Mouse (Mus musculus) bone marrow macrophage, adult 2 months (primary cell): ENCODE results near the gene Eif4b. TPM values are rescaled to one million over a fixed set of nuclear protein-coding genes. Genes with fewer than 3 reads are reported as not detected.

Source experiments
- H3K27ac ChIP-seq: 2 replicates; pipeline ENCODE4 v1.5.1; 2012; ENCODE audit warnings: low read depth, low read length; ENCODE audit not compliant: insufficient read depth
- H3K4me1 ChIP-seq: 2 replicates; pipeline ENCODE4 v1.6.1; 2012; ENCODE audit warnings: low read length; ENCODE audit not compliant: control insufficient read depth, insufficient read depth
- H3K4me3 ChIP-seq: 2 replicates; pipeline ENCODE4 v1.5.1; 2012; ENCODE audit warnings: mild to moderate bottlenecking, low read length, moderate library complexity; ENCODE audit not compliant: insufficient read depth
- CTCF ChIP-seq: IDR thresholded peaks from 2 replicates; pipeline ENCODE4 v1.5.1; 2012; ENCODE audit warnings: low read depth, mild to moderate bottlenecking, low read length, moderate library complexity
- POLR2A ChIP-seq: IDR thresholded peaks from 2 replicates; pipeline ENCODE4 v1.6.1; 2012; ENCODE audit warnings: mild to moderate bottlenecking, low read depth, low read length, borderline replicate concordance
- polyA plus RNA-seq: library from polyadenylated mRNA; stranded (reverse); fragments of >200 nt; gene quantifications from 2 replicates; pipeline ENCODE4 v1.2.4, GENCODE M21; 2012; ENCODE audit not compliant: missing spikeins, insufficient read depth, insufficient read length

Gene Eif4b
- 188 and 222 TPM in 2 replicates for polyA plus RNA-seq

DNA sequence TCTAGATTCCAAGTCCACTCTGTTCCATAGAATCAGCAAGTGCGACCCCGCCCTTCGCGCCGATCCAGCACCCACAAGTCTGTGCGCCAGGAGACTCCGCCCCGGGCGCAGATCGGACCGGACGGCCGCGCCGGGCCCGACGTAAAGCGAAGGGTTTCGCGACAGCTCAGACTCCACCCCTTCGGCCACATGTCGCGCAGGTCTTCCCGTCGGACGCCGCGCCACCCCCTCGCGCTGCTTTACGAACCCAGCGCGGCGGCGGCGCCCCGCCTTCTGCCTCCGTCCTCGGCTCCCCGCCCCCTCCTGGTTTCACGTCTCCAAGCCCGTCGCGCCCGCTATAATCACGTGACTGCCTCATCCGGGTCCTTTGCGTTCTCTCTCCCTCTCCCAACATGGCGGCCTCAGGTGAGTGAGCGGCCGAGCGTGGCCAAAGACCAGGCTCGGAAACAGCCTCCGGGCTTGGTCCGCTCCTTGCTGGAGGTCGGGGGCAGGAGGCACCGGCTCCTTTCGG lies at the start of gene Eif4b:
TSS of gene Eif4b (plus strand) at position 215 of the 511 bp plus-strand sequence.
- peak within 1 kb of the TSS; percentile 91 for H3K4me3 ChIP-seq
- TF ChIP-seq CTCF = no peak
- no peak for TF ChIP-seq POLR2A
- H3K27ac ChIP-seq = peak within 1 kb of the TSS; percentile 83
- H3K4me1 ChIP-seq = peaks cover 29% of the 10 kb centered on the region

DNA sequence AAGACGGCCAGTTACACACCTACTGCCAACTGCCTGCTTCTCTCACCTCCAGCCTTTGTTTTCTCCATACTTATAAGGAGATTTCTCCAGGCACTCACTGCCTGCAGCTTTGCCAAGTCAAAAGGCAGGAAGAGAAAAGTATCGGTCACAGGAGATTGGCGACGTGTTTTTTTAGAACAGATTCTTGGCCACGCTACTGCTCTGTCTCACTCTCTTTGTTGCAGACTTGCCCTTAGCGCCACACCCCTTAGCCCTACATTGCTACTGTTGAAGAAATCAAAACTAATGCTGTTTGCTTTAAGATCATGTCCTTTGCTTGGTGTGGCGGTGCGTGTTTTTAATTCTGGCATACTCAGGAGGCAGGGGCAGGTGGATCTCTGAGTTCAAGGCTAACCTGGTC lies 49.7 kb upstream of the Eif4b start:
- peaks cover 4% of the 10 kb centered on the region; the same call in 1 of the 2 replicates for H3K4me1 ChIP-seq

DNA sequence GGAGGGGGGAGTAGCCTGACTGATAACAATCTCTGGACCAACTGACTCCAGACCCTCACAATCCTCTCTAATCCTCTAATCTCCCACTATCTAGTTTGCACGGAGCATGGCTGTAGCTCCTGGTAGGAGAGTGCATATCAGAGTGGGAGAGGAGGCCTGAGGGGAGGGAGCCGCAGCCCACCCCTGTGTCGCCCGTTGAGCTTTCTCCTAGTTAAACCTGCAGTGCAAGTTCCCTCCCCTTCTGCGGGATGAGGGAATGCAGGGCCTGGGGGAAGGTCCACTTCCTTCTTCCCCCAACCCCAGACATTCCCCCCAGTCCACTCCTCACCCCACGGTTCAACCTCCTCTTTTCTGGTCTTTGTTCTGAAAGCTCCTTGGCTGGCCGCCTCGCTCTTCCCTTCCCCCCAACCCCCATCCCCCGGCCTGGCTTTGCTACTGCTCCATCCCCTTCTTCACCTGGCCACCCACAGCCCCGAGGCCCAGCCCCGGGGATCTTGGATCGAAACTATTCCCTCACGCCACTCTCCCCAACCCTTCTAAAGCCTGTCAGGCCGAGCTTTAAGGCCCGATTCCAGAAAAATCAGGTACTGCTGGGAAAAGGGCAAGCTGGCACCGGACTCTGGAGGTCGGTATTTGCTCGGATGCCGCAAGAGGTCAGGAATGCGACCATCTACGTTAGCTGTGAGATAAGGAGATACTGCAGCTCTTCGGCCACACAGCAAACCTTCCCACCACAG lies 48.3 kb upstream of the Eif4b start:
- Histone ChIP-seq H3K4me1 (peaks cover 4% of the 10 kb centered on the region; the same call in 1 of the 2 replicates), H3K27ac (no peak overlapping the region), H3K4me3 (peak overlapping the region; percentile 46)
- TF ChIP-seq POLR2A (no peak), CTCF (no peak)

More for the DNA sequence above, 49.7 kb upstream of the Eif4b start:
- Histone ChIP-seq H3K27ac (no peak overlapping the region), H3K4me3 (no peak overlapping the region)
- no peak for TF ChIP-seq POLR2A
- no peak for TF ChIP-seq CTCF

DNA sequence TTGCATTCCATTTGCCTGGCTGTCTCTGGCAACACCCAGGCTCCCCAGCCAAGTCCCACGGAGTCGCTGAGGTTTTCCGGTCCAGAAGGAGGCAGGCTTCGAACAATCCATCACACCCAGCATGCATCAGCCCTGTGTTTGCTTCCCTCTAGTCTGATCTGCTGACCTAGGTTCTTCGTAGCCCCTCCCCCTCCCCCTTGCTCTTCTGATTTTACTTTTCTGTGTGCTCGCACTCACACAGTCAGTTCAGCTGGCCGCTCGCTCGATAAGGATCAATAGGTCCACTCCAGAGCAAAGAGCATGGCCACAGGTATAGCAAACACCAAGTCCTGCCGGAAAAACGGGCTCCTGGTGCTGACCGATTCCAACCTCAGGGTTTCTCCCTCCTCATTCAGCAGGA lies 47.1 kb upstream of the Eif4b start:
- H3K4me3 ChIP-seq = no peak overlapping the region
- no peak overlapping the region for H3K27ac ChIP-seq
- peaks cover 4% of the 10 kb centered on the region; the same call in 1 of the 2 replicates for H3K4me1 ChIP-seq
- TF ChIP-seq CTCF (no peak), POLR2A (no peak)

DNA sequence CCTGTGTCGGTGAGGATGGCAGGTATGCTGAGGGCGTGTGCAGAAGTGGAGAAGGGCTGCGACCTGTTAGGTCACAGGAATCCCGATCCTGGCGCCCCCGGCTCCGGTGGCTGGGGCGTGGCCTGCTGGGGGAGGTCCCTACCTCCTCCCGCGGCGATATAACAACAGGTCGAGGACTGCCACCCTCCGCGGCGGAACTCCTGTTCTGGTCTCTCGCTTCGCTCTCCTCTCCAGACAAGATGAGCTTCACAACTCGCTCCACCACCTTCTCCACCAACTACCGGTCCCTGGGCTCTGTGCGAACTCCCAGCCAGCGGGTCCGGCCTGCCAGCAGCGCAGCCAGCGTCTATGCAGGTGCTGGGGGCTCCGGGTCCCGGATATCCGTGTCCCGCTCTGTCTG lies 45.5 kb upstream of the Eif4b start, which contains the start of gene Krt18:
TSS of gene Krt18 (plus strand) at position 141 of the 400 bp plus-strand sequence.
- Histone ChIP-seq H3K27ac (no peak within 1 kb of the TSS), H3K4me3 (no peak within 1 kb of the TSS), H3K4me1 (peaks cover 4% of the 10 kb centered on the region; the same call in 1 of the 2 replicates)
- TF ChIP-seq POLR2A (no peak), CTCF (no peak)

DNA sequence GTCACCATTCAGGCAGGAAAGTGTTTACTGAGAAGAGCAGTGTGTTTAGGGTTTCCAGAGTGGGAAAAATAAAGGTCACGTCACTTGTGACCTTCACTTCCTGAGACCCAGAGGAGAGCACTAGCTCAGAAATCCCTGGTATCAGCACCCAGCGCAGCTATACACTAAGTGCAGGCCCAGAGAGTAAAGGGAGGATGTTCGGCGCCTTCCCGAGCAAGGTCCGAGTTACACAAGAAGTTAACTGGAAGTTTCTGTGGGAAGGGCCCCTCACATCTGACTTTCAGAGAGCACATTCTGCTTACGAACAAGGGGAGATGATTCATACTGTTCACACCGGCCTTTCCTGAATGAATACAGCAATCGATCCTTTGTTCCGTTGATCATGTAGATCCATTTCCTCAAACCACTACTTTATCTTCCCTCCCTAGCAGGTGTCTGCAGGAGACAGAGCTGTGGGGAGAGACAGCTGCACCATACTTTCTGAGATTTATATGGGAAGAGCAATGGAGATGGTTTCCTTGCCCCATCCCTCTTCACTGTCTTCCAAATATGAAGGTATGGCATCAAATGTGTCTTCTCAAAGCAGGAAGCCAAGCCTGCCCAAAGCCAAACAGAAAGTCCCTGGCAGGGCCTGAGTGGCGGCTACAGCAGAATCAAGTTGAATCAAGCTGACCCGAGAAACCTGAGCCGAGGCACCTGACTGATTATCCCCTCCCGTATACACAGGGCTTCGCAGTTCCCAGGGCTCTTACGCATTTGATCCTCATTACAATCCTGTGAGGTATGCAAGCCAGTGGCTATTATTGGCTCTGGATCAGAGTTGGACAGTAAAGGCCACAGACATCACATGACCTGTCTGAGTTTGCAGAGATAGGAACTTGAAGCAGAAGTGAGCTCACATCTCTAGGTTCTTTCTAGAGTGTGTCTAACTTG lies 39.2 kb upstream of the Eif4b start:
- Histone ChIP-seq H3K27ac (no peak overlapping the region), H3K4me1 (no peaks in the 10 kb centered on the region), H3K4me3 (no peak overlapping the region)
- TF ChIP-seq CTCF (no peak), POLR2A (no peak)

DNA sequence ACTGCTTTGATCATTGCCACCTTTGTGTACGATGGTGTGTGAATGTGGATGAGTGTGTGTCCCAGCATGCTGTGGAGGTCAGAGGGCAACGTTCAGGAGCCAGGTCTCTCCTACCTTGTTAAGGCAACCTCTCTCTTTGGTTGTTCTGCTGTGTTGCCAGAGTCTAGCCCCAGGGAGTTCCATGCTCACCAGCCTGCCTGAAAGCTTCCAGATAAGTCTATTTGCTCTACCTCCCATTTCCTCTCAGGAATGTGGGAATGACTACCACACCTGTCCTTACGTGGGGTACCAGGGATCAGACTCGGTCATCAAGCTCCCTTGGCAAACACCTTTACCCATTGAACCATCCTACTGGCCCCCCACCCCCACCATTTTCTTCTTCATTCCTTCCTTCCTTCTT lies 33.3 kb upstream of the Eif4b start:
- no peak overlapping the region for H3K27ac ChIP-seq
- no peaks in the 10 kb centered on the region for H3K4me1 ChIP-seq
- no peak overlapping the region for H3K4me3 ChIP-seq
- TF ChIP-seq CTCF (no peak), POLR2A (no peak)

DNA sequence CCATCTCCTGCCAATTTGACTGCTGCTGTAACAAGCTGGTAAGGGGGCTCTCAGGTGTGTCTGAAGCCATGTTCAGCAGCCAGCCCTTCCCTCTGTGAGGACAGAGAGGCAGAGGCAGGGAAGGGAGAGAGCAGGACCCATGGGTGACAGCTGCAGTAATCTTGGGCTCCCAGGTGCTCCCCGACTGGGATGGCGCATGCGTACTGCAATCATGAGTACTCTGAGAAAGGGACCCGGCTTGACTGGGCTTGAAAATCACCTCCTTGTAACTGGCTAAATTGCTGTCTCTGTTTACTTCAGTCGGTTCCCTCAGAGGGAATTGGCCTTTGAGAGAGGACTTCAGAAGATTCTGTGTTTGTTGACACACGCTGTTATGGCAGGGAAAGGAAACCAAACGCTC lies 31.6 kb upstream of the Eif4b start:
- Histone ChIP-seq H3K4me1 (no peaks in the 10 kb centered on the region), H3K4me3 (no peak overlapping the region), H3K27ac (no peak overlapping the region)
- TF ChIP-seq CTCF (no peak), POLR2A (no peak)

DNA sequence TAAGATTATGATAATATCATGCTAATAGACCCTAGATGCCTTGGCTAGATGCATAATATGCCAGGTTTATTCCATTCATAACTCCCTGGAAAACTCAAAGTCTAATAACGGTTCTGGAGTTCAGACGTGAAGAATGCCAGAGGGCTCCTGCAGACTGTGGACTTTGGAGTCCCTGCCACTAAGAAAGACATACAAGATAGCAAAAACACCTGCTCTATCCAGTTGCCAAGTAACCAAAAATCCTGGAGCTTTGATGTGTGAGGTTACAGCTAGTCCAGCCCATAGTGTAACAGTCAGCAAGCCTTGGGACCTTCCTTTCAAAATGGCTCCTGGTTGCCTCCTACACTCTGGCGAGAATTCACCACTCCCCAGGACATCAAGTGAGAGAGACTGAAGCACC lies 28.8 kb upstream of the Eif4b start:
- no peak overlapping the region for H3K27ac ChIP-seq
- TF ChIP-seq CTCF (no peak), POLR2A (no peak)

DNA sequence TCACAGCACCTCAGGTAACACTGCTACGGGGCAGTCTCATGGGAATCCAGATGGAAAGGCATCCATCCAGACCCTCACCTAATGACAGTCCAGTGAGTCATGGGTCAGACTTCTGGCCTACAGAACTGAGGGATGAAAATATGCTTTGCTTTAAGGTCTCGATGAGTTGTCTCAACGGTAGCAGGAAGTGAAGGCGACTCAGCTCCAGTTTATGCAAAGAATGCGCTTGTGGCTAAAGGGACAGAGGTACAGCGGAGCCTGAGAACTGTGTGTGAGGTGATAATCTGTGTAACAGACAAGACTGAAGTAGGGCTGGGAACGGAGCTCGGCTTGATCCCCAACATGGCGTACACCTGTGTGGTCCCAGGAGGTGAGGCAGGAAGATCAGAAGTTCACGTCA lies 27.9 kb upstream of the Eif4b start:
- TF ChIP-seq POLR2A (no peak), CTCF (no peak)
- no peak overlapping the region for H3K4me3 ChIP-seq
- H3K4me1 ChIP-seq = no peaks in the 10 kb centered on the region
- no peak overlapping the region for H3K27ac ChIP-seq

More for the DNA sequence above, 28.8 kb upstream of the Eif4b start:
- Histone ChIP-seq H3K4me3 (no peak overlapping the region), H3K4me1 (no peaks in the 10 kb centered on the region)
